Mouse (Mus musculus) lung, postnatal 25 days (tissue): ENCODE measurements around the gene Dcaf6.

ENCODE experiments used
- DNase-seq: peaks from one replicate; pipeline ENCODE4 v3.0.0; 2022; ENCODE audit warnings: low spot score

The Dcaf6 gene

GRCm38 (mm10) chr1:165321393-165321861, 138.8 kb downstream of the Dcaf6 start:
- DNase-seq = peak; percentile 16

DNA sequence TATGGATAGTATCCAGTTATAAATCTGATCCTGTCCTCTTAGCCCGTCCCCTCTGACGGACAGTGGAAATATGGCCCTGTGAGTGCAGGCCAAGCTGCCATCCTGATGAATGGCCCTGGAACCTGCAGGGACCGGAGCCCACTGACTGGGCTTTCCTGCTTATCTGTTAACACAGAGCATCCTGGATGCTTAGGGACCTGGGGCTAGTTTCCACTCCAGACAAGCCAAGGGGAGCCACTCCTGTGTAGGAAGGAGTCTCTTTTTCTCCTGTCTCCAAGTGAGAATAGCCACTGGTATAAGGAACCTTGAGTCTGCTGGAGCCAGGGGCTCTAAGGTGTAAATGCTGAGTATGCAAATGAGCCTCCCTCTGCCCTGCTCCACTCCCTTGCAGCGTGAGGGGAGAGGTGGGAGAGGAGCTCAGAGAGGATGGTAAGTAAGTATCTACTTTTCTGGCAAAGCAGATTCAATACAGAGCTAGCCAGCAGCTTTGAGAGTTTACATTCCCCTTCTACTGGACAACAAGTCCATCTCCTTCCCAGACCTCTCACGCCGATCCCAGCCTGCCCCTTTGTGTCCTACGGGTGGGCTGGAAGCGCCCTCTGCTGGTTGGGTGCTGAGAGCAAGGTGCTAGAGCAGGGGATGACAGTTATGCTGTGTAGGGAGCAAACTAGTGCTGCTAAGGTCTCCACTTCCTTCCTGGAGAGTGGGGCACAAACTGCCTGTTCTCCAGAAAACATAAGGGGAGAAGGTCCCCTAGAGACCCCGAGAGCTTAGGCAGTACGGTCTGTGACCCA, 139.9 kb downstream of the Dcaf6 start:
- DNase-seq = peak; percentile 72

- DNase-seq = no peak
Observed at GRCm38 (mm10) chr1:165316361-165316760, 143.9 kb downstream of the Dcaf6 start.

DNA sequence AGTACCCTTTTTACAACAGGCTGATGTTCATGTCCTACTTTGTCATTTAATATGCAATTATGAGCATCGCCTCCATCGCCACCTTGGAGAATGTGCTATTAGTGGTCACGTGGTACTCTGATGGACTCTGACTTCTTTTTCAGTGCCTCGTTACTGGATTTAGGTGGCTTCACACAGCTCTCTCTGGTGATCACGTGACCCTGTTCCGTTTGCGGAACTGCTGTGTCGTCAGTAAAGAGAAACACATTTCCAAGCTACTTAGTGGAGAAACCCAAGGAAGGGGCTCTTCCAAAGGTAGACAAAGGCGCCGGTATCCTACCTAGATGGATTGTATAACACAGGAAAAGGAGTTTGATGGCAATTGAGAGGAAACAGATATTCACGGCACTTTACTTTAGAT, 152.1 kb downstream of the Dcaf6 start:
- no peak for DNase-seq

- DNase-seq = no peak
Observed at GRCm38 (mm10) chr1:165304341-165304740, 155.9 kb downstream of the Dcaf6 start.

DNA sequence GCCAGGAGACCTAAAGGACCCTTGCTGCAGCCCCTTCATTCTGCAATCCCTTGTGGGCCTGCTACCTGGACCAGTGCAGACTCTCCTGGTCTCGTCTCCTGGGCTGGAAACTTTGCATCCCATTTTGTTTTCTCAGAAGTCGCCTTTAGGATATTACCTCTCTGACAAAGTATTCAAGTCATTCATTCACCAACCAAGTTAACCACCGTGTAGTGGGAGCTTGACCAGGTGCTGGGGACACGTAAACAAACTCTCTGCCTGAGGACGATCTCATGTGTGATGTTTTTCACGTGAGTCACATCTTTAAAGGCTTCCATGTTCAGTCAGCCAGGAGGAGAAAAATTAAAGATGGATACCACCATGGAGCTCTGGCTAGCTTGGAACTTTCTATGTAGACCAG, 157.1 kb downstream of the Dcaf6 start:
- DNase-seq = no peak

DNA sequence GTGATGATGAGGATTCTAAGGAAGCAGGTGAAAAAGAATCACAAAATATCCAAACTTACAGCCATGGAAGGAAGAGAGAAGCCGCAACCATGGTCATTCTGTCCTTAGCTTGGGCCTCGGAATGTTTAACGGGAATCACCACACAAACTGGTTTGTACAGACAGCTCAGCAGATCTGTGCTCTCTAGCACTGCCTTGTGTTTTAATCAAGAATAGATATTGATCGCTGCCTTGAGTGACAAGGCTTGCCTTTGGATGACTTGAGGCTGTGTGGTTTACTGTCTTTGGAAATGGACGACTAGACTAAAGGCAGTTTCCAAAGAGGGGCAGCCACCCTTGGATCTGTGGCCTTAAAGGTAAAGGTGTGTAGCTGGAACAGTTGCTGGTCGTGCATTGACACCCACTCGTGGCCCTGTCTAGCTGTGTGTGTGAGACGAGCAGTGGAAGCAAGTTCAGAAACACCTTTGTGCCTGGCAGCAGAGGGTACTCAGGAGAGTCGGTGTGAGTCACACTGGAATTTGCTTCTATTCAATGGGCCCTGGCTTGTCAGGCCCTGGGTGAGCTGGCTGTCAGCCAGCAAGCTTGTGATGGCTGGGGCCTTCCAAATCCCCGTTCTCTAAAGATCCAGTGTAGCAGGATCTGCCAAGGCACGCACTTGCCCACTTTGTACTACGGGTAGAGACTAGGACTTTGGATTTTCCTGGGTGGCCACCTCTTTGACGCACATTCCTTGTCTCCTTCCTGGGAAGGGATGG, 157.6 kb downstream of the Dcaf6 start:
- peak; percentile 12 for DNase-seq

DNA sequence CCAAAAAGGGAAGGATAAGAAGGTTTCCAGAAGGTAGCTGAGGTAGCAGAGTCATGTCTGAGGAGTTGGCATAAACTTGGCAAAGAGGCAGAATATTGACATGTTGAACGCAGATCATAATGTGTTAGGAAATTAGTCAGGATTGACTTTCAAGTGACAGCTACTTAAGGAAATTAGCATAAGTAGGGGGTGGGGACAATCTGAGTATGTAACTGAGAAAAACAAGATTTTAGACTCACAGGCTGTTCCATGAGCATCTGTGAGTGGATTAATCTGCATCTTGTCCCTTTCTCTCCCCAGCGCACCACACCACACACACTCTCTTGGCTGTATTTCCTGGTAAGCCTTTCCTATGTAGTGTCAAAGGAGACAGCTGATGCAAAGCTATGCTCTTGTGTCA, 158.7 kb downstream of the Dcaf6 start:
- no peak for DNase-seq

DNA sequence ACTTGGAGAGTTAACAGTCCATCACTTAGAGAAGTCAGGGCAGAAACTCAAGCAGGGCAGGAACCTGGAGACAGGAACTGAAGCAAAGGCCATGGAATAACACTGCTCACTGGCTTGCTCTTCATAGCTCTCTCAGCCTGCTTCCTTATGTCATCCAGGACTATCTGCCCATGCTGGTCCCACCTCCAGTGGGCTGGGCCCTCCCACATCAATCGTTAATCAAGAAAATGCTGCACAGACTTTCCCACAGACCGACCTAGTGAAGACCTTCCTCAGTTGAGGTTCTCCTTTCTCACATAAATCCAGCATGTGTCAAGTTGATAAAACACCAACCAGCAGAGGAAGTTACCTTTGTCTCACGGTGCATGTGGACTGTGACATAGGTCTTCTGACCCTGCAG, 159.2 kb downstream of the Dcaf6 start:
- no peak for DNase-seq

- DNase-seq = no peak
Observed at GRCm38 (mm10) chr1:165295489-165295888, 164.8 kb downstream of the Dcaf6 start, which contains the start of gene Gpr161. TSS of gene Gpr161 (plus strand) at chr1:165295789.

- no peak for DNase-seq
Observed at GRCm38 (mm10) chr1:165291606-165292005, 168.7 kb downstream of the Dcaf6 start.

DNA sequence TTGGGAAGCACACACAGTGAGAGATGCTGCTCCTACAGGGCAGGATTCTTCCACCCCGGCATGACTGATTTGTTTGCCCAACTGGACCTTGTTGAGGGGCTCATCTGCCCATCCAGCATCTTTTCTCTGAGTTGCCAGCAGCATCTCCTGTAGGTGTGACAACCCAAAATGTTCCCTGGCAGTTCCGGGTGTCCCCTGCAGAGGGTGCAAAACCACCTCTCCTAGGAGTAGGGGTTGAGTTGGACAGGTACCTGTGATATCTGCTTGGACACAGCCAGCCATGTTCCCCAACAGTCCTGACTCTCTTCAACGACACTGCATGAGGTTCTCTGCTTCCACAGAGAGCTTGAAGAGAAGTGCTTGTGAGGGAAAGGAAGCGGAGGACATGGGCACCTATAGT, 170.4 kb downstream of the Dcaf6 start:
- peak; percentile 23 for DNase-seq

GRCm38 (mm10) chr1:165288165-165288564, 172.1 kb downstream of the Dcaf6 start:
- DNase-seq = no peak

DNA sequence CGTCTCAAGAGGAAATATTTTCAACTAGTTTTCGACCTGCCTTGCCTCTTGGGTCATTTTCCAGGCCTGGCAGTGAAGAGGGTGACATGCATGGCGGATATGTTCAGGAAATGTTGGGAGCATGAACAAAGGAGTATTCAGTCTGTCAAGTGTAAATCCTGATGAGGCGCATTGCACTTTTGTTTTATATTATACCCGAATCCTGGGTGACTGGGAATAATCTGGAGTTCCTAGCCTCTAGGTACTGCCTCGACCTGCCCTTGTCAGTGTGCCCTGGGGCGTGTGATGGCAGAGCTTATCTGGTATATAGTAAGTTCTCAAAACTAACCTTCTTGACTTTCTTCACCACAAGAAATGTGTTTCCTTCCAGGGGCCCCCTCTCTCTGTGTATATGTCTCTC, 176.2 kb downstream of the Dcaf6 start:
- DNase-seq = no peak

DNA sequence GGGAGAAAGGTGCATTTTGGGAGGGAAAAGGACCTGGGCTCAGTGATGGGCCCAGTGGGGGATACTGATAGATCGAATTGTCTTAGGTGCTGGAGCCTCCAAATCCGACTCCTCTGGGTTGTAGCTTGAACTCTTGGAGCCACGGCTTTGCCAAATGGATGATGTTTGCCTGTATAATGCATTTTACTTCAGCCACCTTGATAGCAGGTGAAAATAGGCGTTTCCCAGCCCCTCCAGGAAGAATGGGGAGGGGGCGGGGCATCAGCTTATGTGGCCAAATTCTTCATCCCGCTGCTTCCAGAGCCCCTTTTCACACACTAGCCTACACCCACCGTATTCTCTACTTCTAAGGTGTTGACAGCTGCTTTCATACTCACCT, 177.3 kb downstream of the Dcaf6 start:
- no peak for DNase-seq

- DNase-seq = no peak
Observed at GRCm38 (mm10) chr1:165282222-165282966, 177.9 kb downstream of the Dcaf6 start.

GRCm38 (mm10) chr1:165281351-165282221, 178.7 kb downstream of the Dcaf6 start:
- DNase-seq = peak; percentile 43

DNA sequence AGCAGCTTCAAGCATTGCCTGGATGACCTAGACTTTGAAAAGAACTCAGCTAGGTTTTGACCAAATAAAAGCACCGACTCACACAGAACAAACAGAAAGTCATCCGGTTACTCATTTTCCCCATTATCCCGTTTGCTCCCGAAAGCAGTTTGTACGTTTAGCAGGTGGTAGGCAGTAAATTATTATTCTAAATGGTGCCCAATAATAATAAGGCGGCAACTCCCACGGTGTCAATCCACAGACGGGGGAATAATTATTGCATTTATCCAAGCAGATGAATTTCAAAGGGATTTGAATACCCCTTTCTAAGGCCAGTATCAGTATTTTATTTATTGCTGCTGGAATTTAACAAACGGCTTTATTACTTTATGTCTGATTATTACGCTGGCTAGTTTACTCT, 179.5 kb downstream of the Dcaf6 start:
- DNase-seq = no peak
